Mouse (Mus musculus): ENCODE data around the gene Gm16253.

DNA sequence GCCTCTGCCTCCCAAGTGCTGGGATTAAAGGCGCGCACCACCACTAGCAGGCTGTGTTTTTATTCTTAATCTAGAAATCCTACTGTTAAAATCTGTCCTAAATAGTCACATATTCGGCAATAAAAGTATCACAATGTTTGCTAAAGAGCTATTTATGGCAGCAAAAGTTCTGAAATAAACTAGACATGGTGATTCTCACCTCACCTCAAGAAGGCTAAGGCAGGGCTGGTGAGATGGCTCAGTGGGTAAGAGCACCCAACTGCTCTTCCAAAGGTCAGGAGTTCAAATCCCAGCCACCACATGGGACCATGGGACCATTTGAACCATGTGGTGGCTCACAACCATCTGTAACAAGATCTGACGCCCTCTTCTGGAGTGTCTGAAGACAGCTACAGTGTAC lies 13.9 kb downstream of the Gm16253 start:
- no peak for TF ChIP-seq CTCF (IDR thresholded peaks at IDR 0.05; ENCODE audit: control insufficient read depth, insufficient read depth, low read length)
- TF ChIP-seq POLR2A (IDR thresholded peaks at IDR 0.05; ENCODE audit: borderline replicate concordance, control insufficient read depth, low read depth, low read length): no peak

All from bone marrow, adult 2 months (tissue).